Mouse (Mus musculus): ENCODE measurements around the gene Olfr653.

DNA sequence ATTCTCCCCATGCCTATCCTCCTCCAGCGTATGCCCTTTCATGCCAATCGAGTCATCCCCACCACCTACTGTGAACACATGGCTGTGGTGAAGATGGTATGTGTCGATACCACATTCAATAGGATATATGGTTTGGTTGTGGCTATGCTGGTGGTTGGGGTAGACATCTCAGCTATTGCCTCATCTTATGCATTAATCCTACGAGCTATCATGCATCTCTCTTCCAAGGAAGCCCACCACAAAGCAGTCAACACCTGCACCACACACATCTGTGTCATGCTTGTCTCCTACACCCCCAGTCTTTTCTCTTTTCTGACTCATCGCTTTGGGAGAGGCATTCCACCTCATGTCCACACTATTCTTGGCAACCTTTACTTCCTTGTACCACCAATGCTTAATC lies 11.2 kb downstream of the Olfr653 start:
- TF ChIP-seq POLR2A (IDR thresholded peaks at IDR 0.05; ENCODE audit: low read depth, low read length) (no peak), MAFK (IDR thresholded peaks at IDR 0.05; ENCODE audit: insufficient replicate concordance, low read length) (no peak), RAD21 (IDR thresholded peaks at IDR 0.05; ENCODE audit: low read depth, low read length) (no peak), MAX (IDR thresholded peaks at IDR 0.05; ENCODE audit: low read length) (no peak), UBTF (IDR thresholded peaks at IDR 0.05; ENCODE audit: low read depth, low read length) (no peak), CHD2 (IDR thresholded peaks at IDR 0.05; ENCODE audit: low read length) (no peak), TCF12 (IDR thresholded peaks at IDR 0.05; ENCODE audit: low read depth, low read length) (no peak)

All from CH12.LX (cell line).